Mouse (Mus musculus) lung, postnatal 0 days (tissue): ENCODE measurements around the gene Prkcg.

Experiments used
- CTCF ChIP-seq: IDR thresholded peaks from 2 replicates; pipeline ENCODE4 v1.5.1; 2016; ENCODE audit warnings: antibody characterized with exemption, mild to moderate bottlenecking
- EP300 ChIP-seq: IDR thresholded peaks from 2 replicates; pipeline ENCODE4 v1.6.1; 2016; ENCODE audit warnings: antibody characterized with exemption, mild to moderate bottlenecking, control low read depth

- TF ChIP-seq CTCF (peak; percentile 68), EP300 (no peak)
These were observed 87.9 kb downstream of the Prkcg start for GRCm38 (mm10) chr7:3376831-3377230.
